Mouse (Mus musculus) heart, postnatal 14 days (tissue): ENCODE results near the gene Olfr360. TPM values are rescaled to one million over a fixed set of nuclear protein-coding genes. Genes with fewer than 3 reads are reported as not detected.
"Not testable (repeated sequence)": the region's sequence is repeated elsewhere in the genome, so short reads cannot be mapped to it uniquely, and the experiment has no call there.

Experiments
- DNase-seq, 2 experiments: peaks; one replicate each; pipeline ENCODE4 v3.0.0; 2021 to 2022
- intact Hi-C: fragments of 180-260 bp; cut with DNase I; formaldehyde crosslinking; loops from one replicate; pipeline ENCODE4 v1.15.1; 2025
- long read RNA-seq, 2 experiments: library from polyadenylated mRNA; stranded (forward); transcript quantifications; one replicate each; pipeline ENCODE4 v2.0.0; 2021
- total RNA-seq, 2 experiments: library from RNA; stranded (reverse); gene quantifications; 2 replicates each; pipeline ENCODE4 v1.2.3; 2021

Gene Olfr360
- total RNA-seq: not detected
- long read RNA-seq, experiment 1: 0 reads
- long read RNA-seq, experiment 2: 0 reads

DNA sequence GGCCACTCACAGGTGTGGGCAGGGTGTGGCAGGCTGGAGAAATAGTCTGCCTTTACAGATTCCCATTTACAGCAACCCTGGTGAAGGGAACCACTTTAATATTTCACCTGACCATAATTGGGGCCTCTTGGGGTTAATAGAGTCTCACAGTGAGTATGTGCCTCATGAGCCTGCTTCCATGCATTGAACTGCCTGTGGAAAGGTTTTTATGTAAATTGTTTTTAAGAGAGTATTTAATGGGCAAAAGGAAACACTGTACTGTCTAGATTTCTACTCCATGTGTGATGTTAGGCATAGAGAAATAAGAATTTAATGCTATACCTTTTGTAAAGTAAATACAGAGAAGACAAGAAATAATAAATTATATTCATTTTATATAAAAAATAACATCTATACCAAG is at the start of gene Olfr360:
Gene Olfr360, plus strand, starts transcription at position 301 of the 400 bp plus-strand sequence.
- DNase-seq: no peak
- intact Hi-C loops: no loop called here

DNA sequence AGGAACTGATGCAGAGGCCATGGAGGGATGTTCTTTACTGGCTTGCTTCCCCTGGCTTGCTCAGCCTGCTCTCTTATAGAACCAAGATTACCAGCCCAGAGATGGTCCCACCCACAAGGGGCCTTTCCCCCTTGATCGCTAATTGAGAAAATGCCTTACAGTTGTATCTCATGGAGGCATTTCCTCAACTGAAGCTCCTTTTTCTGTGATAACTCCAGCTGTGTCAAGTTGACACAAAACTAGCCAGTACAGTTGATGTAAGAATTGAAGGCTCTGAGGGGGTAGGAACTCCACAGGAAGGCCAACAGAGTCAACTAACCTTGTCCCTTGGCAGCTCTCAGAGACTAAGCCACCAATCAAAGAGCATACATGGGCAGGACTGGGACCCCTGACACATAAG is 23.6 kb downstream of the Olfr360 start, which contains the start of gene Olfr361:
Gene Olfr361, minus strand, starts transcription at position 101 of the 400 bp plus-strand sequence.
- DNase-seq, intact Hi-C loops: not testable (repeated sequence)

DNA sequence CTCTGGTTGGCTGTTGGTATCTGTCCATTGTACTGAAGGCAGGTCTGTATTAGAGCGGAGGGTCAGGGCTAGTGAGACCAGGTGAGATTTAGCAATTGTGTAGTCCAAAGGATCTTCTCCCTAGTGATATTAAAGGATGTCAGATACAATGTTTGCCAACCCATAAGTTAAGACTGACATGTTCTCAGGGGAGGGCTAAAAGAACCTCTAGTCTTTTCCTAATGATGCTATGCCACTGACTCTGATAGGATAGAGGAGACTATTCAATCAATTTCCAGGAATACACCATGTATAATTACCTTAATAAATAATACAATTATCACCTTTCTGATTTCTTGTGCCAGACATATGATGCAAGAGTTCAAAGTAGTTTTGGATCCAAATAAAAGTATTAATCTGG is 52.3 kb downstream of the Olfr360 start, which contains the start of gene Olfr362:
Gene Olfr362, minus strand, starts transcription at position 101 of the 400 bp plus-strand sequence.
- intact Hi-C loops: no loop called here
- DNase-seq: no peak

Other genes starting within 250 kb of the Olfr360 start
- not detected for gene Olfr3, start 248.7 kb upstream of the Olfr360 start, total RNA-seq
- gene Olfr350, start 219.4 kb upstream of the Olfr360 start, total RNA-seq: not detected
- not detected for gene Olfr351, start 203.1 kb upstream of the Olfr360 start, total RNA-seq
- gene Olfr352, start 197.3 kb upstream of the Olfr360 start, total RNA-seq: not detected
- not detected for gene Olfr353, start 172.8 kb upstream of the Olfr360 start, total RNA-seq
- gene Olfr354, start 160.1 kb upstream of the Olfr360 start, total RNA-seq: not detected
- gene Olfr355, start 136.8 kb upstream of the Olfr360 start, total RNA-seq: not detected
- not detected for gene Olfr356, start 128.6 kb upstream of the Olfr360 start, total RNA-seq
- not detected for gene Olfr357, start 71.9 kb upstream of the Olfr360 start, total RNA-seq
- not detected for gene Olfr358, start 56.4 kb upstream of the Olfr360 start, total RNA-seq
- not detected for gene Olfr361, start 23.5 kb downstream of the Olfr360 start, total RNA-seq
- gene Olfr362, start 52.2 kb downstream of the Olfr360 start, total RNA-seq: not detected
- gene Olfr364-ps1, start 73.6 kb downstream of the Olfr360 start, total RNA-seq: not detected
- gene Olfr365, start 122.5 kb downstream of the Olfr360 start, total RNA-seq: not detected
- not detected for gene Olfr366, start 145.8 kb downstream of the Olfr360 start, total RNA-seq